Mouse (Mus musculus) thymus, adult 2 months (tissue): Measurements from ENCODE around the gene Grb7. TPM values are rescaled to one million over a fixed set of nuclear protein-coding genes. Genes with fewer than 3 reads are reported as not detected.

Source experiments
- DNase-seq: peaks from one replicate; pipeline ENCODE4 v3.0.0; 2021
- H3K27ac ChIP-seq: fragments of 200-500 bp; 2 replicates; pipeline ENCODE4 v1.5.1; 2012; ENCODE audit warnings: low read length, control low read depth; ENCODE audit not compliant: control insufficient read depth, insufficient read depth
- H3K27me3 ChIP-seq: fragments of 200-500 bp; 2 replicates; pipeline ENCODE4 v1.6.1; 2012; ENCODE audit warnings: mild to moderate bottlenecking, low read length, moderate library complexity, mixed read lengths; ENCODE audit not compliant: control insufficient read depth, insufficient read depth
- H3K36me3 ChIP-seq: fragments of 200-500 bp; 2 replicates; pipeline ENCODE4 v1.6.1; 2012; ENCODE audit warnings: mild to moderate bottlenecking, low read length, moderate library complexity; ENCODE audit not compliant: control insufficient read depth, insufficient read depth
- H3K4me1 ChIP-seq: fragments of 200-500 bp; replicated peaks from 2 replicates; pipeline ENCODE4 v1.6.1; 2012; ENCODE audit warnings: low read length; ENCODE audit not compliant: control insufficient read depth, insufficient read depth
- H3K4me3 ChIP-seq: fragments of 200-500 bp; 2 replicates; pipeline ENCODE4 v1.5.1; 2012; ENCODE audit warnings: mild to moderate bottlenecking, low read length, control low read depth, moderate library complexity; ENCODE audit not compliant: control insufficient read depth, insufficient read depth
- CTCF ChIP-seq: fragments of 200-500 bp; IDR thresholded peaks from 2 replicates; pipeline ENCODE4 v1.5.1; 2012; ENCODE audit warnings: mild to moderate bottlenecking, control low read depth, low read length, moderate library complexity, borderline replicate concordance; ENCODE audit not compliant: control insufficient read depth, poor library complexity, insufficient read depth; ENCODE audit errors: extremely low read depth
- POLR2A ChIP-seq: fragments of 200-500 bp; IDR thresholded peaks from 2 replicates; pipeline ENCODE4 v1.6.1; 2012; ENCODE audit warnings: mild to moderate bottlenecking, low read length, control low read depth, moderate library complexity; ENCODE audit not compliant: control insufficient read depth, poor library complexity, insufficient read depth; ENCODE audit errors: extremely low read depth
- WGBS: fragments of 180-500 bp; shearing (Covaris S2); methylation state at CpG from one replicate; pipeline ENCODE4 v1.1.7; 2018; 5-methylcytosine and 5-hydroxymethylcytosine counted together
- polyA plus RNA-seq: library from polyadenylated mRNA; depleted of rRNA; stranded (reverse); fragments of >200 nt; gene quantifications from 2 replicates; pipeline ENCODE4 v1.2.3, GENCODE M21; 2012

The Grb7 gene
- polyA plus RNA-seq, 1 experiment, result 6.8 TPM

GRCm38 (mm10) chr11:98426592-98426991, 19.6 kb upstream of the Grb7 start:
- no peaks in the 10 kb centered on the region for H3K27me3 ChIP-seq
- no peak for DNase-seq
- H3K27ac ChIP-seq, result no peak overlapping the region
- no peaks in the 10 kb centered on the region for H3K4me1 ChIP-seq
- H3K36me3 ChIP-seq, result no peaks in the 10 kb centered on the region
- 94% methylated on average over 7 of the region's 7 CpGs for WGBS
- no peak overlapping the region for H3K4me3 ChIP-seq
- TF ChIP-seq CTCF (no peak), POLR2A (no peak)

- H3K27me3 ChIP-seq, result no peaks in the 10 kb centered on the region
- no peak overlapping the region for H3K27ac ChIP-seq
- no peak overlapping the region for H3K4me3 ChIP-seq
- no peak for DNase-seq
- no peak for TF ChIP-seq POLR2A
- no peak for TF ChIP-seq CTCF
- no peaks in the 10 kb centered on the region for H3K4me1 ChIP-seq
- no peaks in the 10 kb centered on the region for H3K36me3 ChIP-seq
- WGBS, result 92% methylated on average over 5 of the region's 5 CpGs
These were observed 17.8 kb upstream of the Grb7 start for GRCm38 (mm10) chr11:98428436-98428835.

GRCm38 (mm10) chr11:98431743-98432502, 14.3 kb upstream of the Grb7 start:
- WGBS, result 86% methylated on average over 9 of the region's 9 CpGs
- H3K27me3 ChIP-seq, result no peaks in the 10 kb centered on the region
- DNase-seq, result no peak
- H3K36me3 ChIP-seq, result no peaks in the 10 kb centered on the region
- no peak overlapping the region for H3K27ac ChIP-seq
- H3K4me3 ChIP-seq, result no peak overlapping the region
- no peaks in the 10 kb centered on the region for H3K4me1 ChIP-seq
- TF ChIP-seq POLR2A (no peak), CTCF (no peak)

- H3K36me3 ChIP-seq, result peaks cover 4% of the 10 kb centered on the region; the same call in 1 of the 2 replicates
- H3K27me3 ChIP-seq, result no peaks in the 10 kb centered on the region
These were observed 10.5 kb upstream of the Grb7 start for GRCm38 (mm10) chr11:98435723-98436122.

GRCm38 (mm10) chr11:98437441-98437840, 8.8 kb upstream of the Grb7 start:
- DNase-seq, result no peak
- Histone ChIP-seq H3K27ac (no peak overlapping the region), H3K4me1 (peaks cover 7% of the 10 kb centered on the region), H3K36me3 (peaks cover 4% of the 10 kb centered on the region; the same call in 1 of the 2 replicates), H3K27me3 (no peaks in the 10 kb centered on the region), H3K4me3 (no peak overlapping the region)
- 97% methylated on average over 6 of the region's 6 CpGs for WGBS
- no peak for TF ChIP-seq CTCF

More at GRCm38 (mm10) chr11:98435723-98436122, 10.5 kb upstream of the Grb7 start:
- 87% methylated on average over 9 of the region's 9 CpGs for WGBS
- DNase-seq, result no peak
- TF ChIP-seq POLR2A (no peak), CTCF (no peak)
- H3K27ac ChIP-seq, result no peak overlapping the region
- peaks cover 7% of the 10 kb centered on the region for H3K4me1 ChIP-seq
- no peak overlapping the region for H3K4me3 ChIP-seq

- 0 out of 2 replicates have a peak within 1 kb of the TSS, but pooled peaks have one; percentile 35 for H3K27ac ChIP-seq
- peak; percentile 41; the same call in 1 of the 2 replicates for TF ChIP-seq POLR2A
- TF ChIP-seq CTCF, result peak; percentile 94
- peaks cover 7% of the 10 kb centered on the region for H3K4me1 ChIP-seq
- peak; percentile 93 for DNase-seq
- no peaks in the 10 kb centered on the region for H3K27me3 ChIP-seq
- WGBS, result 4% methylated on average over 43 of the region's 43 CpGs
- H3K4me3 ChIP-seq, result peak within 1 kb of the TSS; percentile 95
- H3K36me3 ChIP-seq, result peaks cover 4% of the 10 kb centered on the region; the same call in 1 of the 2 replicates
These were observed 7.6 kb upstream of the Grb7 start, which contains the start of gene Mien1 for GRCm38 (mm10) chr11:98438331-98439158. Gene Mien1, minus strand, starts transcription at chr11:98438991.
